Mouse (Mus musculus): Measurements from ENCODE around the gene Rps10.
A peak's percentile ranks its signal among the peaks of the same experiment; 100 is the strongest.

Rps10 gene

DNA sequence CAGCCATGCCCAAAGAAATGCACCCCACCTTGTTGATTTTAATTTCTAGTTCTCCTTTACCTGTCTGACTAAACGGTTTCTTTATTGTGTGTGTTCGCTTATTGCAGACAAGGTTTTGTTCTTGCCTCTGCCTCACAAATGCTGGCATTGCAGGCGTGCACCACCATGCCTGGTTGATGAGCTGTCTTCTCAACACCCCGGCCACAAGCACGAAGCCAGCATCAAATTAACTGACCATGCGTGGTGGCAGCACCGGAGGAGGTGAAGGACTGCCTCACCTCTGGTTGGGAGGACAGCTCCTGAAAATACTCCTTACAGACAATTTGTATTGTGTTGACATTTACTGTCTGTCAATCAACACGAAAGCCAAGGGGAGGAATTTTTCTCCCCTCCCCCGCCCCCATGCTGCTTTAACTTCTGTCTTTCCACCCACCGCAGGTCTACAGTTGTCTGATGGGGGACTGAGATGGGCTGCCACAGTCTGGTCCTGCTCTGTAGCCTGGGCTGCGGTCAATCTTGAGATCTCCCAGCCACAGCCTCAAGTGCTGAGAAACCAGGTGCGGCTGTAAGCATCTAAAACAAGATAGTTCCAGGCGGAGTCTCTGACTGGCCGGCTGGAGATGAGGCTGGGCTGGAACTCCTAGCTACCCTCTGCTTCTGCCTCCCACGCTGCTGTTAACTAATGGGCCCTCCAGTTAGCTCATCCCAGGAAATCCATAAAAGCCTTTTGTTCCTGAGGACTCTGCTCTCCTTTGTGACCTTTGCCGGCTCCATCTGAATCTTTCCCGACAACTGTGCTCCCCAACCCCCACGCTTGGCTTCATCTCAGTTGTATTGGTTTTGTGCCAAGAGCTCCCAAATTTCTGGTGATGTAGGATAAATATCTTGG is at the start of gene Rps10:
Gene Rps10 (minus strand): TSS at position 538 of the 889 bp plus-strand sequence.
- no peak for DNase-seq (ENCODE audit: low read depth, low spot score)

DNA sequence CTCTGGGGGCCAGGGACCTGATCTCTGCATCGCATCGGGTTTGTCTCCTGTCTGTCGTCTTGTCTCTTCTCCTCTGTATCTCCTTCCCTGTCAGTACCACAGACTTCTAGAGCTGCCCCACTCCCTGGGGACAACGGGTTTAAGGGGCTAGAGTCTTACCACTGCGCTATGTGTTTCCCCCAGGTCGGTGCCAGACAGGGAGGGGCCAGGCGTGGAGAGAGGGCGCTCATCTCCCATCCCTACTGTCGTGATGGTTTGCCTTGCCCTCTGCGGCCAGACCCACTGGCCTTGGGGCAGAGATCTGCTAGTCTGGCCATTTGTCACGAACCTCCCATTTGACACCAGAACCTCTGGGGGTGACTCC is 49.1 kb upstream of the Rps10 start:
- DNase-seq (ENCODE audit: low read depth, low spot score): no peak

DNA sequence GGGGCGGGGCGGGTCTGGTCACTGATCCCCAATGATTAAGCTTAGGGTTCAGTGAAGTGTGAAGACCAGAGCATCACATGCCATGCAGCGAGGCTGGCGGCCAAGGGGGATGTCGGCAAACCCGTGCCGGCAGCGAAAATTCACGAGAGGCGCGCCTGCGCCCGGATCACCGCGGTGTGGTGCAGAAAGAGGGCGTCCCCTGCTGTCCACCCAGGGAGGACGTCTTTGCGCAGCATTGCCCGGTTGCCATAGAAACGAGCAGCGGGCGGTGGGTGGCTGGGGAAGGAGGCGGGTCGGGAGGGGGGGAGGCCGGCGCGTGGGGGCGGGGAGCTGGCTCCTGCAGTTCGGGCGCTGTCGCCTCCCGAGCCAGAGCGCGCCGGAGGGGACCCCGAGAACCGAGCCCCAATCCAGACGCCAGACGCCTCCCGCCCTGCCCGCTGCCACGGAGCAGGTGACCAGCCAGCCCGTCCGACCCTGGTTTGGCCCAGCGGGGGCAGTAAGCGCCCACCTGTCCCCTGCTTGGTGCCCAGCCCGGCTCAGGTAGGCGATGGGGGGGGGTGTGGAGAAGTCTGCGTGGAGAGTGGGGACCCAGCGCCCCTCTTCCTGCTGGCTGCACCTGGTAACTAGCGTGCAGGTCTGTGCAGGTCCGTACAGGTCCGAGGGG is 48.5 kb upstream of the Rps10 start:
- DNase-seq (ENCODE audit: low read depth, low spot score): peak; percentile 66

DNA sequence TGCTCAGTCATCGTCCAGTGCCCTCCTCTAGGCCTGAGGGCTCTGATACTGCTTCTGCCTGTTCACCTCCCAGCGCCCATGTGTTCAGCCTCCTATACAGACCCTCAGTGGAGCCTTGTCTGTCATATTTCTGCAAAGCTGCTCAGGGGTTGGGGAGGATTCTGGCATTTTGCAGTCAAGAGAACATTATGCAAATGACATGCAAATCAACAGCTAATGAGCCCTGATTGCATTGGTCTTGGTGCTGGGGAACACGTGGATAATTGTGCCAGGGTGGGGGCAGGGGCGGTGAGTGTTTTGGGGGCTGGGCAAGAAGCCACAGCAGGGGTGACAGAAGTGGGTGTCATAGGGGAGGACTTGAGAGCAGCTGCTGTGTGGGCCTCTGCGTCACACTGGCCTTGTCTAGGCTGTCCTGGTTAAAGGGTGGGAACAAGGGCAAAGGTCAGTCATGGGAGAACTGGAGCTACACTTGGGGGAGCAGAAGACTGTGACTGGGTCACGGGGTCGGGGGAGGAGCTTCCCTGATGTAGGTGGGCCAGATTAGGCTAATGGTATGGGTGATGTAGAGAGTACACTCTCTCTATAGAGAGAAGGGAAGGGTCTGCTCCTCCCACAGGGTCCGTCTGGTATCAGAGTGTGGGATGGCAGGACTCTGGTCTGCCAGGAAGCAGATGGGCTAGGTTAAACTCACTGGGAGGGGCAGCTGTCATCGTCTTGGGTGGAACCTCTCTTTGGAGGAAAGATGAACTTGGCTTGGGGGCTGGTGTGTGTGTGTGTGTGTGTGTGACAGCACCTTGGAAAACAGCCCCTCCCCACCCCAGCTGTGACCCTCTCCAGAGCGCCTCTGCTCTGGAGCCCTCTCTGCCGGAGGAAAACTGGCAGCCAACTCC is 42.7 kb upstream of the Rps10 start:
- no peak for DNase-seq (ENCODE audit: low read depth, low spot score)

DNA sequence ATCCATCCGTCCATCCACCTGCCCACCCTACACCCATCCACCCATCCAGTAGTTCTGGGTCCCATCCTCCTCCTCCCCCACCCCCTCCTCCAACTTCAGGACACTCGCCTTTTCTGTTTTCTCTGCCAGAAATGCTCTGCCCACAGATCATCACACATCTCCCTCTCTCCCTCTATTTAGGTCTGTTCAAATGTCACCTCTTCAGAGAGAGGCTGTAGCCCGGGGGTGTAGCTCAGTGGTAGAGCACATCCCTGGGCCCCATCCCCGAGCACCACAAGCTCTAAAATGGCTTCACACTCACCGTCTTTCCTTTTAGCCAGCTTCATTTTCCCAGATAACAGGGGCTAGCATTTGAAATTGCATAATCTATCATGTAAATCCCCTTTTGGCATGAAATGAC is 41.3 kb upstream of the Rps10 start:
- no peak for DNase-seq (ENCODE audit: low read depth, low spot score)

DNA sequence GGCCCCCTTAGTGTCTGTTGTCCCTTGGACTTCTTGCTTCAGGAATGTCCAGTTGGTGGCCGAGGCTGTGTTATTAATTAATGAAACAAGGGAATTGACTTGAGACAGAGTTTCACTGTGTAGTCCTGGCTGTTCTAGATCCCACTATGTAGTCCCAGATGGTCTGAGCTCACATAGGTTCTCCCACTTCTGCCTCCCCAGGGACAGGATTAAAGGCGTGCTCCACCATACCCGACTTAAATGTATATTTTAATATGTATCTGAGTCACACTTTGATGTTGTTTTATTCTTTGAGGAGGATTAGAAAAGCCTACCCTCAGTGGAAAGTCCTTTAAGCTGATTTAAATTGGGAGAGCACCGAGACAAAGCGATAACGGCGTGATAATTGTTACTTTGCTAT is 39.8 kb upstream of the Rps10 start:
- no peak for DNase-seq (ENCODE audit: low read depth, low spot score)

DNA sequence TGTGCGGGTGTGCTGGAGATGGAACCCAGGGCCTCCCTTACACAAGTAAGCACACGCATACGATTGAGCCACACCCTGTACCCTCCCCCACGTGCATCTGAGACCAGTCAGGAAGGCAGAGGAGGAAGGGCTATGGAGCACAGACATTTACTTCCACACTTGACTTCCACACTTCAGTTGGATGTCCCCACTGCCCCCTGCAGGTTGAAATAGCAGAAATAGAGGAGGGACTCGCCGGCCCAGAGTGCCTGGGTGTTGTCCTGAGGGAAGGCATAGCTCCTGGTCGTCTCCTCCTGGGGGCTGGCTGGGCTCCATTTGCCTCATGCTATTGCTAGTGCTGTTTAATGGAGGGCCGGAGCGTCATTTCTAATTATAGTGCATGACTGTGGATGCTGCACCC is 39.0 kb upstream of the Rps10 start:
- DNase-seq (ENCODE audit: low read depth, low spot score): no peak

DNA sequence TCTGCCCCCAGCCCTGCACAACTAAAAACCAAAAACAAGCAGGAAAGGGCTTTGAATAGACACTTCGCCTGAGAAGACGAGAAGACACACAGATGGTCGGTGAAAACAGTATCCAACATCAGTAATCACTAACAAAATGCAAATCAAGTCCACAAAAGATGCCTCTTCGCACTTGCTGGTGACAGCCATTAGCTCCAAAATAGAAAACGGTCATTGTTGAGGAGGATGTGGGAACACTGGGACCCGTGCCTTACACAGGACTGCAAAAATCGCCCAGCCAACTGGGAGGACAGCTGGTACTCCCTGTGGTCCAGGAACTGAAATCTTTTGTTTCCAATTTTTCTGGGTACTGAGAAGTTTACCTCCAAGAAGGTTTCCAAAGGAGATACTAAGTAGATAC is 37.5 kb upstream of the Rps10 start:
- DNase-seq (ENCODE audit: low read depth, low spot score): no peak

DNA sequence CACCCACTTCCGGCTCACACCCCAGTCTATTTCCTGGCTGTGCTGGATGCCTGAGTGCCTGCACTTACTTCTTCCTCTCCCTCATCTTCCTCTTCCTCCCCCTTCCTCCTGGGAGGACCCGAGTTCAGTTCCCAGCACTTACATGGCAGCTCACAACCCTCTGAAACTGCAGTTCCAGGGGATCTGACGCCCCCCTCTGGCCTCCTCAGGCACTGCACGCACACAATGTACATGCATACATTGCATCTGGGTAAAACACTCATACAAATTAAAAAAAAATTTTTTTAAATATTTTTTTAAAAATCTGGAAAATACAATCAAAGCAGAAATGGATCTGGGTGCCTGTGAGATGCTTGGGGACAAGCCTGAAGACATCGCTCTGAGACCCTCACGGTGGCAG is 35.3 kb upstream of the Rps10 start:
- DNase-seq (ENCODE audit: low read depth, low spot score): no peak

DNA sequence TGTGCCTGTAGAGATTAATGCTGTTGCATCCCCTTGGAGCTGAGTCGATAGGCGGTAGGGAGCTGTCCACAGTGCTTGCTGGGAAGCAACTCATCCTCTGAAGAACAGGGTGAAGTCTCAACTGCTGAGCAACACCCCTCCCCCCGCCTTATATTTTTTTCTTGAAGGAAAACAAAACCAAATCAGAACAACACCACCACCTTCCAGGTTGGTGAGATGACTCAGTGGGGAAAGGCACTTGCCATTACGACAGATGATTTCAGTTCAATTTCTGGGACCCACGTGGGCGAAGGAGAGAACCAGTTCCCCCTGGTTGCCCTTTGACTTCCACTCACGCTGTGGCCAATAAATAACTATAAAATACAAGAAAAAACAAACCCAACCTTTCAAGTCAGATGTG is 22.3 kb upstream of the Rps10 start:
- DNase-seq (ENCODE audit: low read depth, low spot score): no peak

DNA sequence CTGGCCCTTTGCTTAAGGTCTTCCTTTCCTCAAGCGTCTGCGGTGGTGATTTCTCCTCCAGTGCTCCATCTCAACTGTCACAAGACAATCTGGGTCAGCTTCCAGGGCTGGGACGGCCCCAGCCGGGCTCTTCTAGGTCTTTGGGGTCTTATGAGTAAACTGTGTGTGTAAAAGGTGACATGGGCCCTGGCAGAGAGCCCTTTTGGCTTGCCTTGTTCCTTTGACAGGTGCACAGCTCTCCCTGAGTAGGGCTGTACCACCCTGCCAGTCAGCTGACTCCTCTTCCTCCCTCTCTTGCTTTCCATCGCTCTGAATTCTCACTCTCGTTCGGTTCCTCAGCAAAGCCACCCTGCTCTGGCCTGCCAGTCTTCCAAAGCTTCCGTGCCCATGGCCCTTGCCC is 20.7 kb upstream of the Rps10 start:
- no peak for DNase-seq (ENCODE audit: low read depth, low spot score)

DNA sequence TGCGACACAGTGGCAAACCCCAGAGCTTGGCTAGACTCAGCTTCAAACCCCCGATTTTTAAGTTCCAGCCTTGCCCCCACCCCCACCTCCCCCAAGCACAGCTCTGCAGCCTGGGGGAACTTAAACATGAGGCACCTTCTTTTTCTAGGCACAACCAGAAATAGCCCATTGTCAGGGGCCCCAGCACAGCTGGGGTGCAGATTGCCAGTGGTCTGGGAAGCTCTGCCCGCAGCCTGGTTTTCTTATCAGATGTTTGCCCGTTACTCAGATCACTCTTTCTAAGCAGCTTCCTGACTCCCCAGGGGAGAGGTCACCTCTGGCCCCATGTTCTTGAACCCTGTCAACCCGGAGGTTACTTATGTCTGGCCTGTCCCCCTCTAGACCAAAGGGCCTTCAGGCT is 19.9 kb upstream of the Rps10 start:
- no peak for DNase-seq (ENCODE audit: low read depth, low spot score)

DNA sequence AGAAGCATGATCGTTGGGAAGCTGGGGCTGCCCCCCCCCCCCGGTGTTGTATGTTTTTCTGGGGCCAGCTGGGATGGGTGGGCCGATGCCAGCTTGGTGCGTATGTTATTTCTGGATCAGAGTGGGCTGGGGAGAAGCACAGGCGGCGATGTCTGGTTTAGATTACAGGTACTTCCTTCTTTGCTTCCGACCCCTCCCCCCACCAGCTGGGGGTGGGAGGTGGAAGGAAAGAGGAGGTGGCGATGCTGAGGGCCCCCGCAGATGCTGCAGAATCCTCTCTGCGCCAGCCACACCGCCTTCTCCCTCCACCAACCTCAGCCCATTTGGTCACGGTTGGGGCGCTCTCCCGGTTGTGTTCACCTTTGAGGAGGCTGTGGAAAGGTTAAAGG is 19.5 kb upstream of the Rps10 start:
- no peak for DNase-seq (ENCODE audit: low read depth, low spot score)

DNA sequence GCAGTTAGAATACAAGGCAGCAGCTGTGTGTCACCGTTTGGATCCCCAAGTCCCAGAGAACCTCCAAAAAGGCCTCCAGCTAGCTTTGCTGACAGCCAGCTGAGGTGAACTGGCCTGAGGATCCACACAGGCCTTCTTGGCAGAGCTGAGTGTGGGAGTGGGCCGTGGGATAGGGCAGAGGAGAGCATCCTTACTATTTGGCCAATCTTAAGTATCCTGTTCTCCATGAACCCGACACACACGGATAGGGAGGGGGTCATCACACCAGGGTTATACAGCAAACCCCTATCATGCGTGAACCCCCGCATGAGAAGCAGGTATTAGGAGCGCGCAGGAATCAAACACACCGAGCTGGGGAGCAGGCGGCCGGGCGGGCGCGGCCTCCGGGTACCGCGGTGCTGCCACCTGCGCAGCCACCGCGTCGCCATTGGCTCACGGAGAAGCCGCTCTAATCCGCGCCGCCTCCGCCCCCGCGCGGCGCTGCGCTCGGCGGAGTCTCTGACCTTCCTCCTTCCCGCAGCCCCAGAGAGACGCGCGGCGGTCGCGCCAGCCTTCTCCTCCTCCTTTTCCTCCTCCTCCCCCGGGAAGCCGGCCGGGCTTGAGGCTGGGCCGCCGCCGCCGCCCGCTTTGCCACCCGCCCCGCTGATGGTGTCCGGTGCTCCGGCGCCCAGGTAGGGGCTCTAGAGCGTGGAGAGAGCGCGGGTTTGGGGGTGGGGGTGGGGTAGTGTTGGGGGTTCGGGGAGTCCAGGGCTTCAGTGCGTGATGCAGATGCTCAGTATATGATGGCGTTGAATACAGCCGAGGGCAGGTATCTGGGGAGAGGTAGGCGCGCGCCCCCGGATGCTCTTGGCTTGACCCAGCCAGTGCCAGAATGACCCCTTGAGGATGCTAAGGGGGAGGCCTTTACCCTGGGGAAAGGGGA is 18.9 kb upstream of the Rps10 start, which contains the start of gene Pacsin1:
Gene Pacsin1 (plus strand): TSS at position 421 of the 922 bp plus-strand sequence.
- DNase-seq (ENCODE audit: low read depth, low spot score): no peak

DNA sequence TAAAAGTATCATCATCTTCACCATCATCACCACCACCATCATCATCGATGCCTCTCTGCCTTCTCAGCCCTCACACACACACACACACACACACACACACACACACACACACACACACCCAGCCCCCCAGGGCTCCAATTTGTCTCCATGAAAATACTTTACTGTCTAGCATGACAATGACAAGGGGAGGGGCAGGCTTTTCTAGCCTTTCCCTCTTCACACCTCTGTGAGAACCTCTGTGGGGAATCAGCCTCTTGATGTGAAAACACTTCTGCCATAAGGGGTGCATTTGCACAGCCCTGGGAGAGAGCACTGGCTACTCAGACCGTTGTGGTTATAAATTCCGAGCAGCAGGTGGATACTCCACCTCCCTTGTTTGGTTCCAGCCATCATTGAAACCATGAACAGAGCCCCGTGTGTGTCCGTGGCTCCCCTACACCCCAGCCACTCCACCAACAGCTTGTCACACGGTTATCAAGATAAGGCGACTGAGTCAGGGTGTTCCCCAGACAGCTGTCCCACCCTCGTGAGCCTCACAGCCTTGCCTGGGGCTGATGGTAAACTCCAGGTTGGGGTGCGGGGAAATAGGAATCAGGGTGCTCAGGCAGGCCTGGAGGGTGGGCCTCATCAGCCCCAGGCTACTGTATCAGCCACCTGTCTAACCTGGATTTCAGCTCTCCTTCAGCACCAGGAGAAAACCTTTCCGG is 16.9 kb upstream of the Rps10 start:
- DNase-seq (ENCODE audit: low read depth, low spot score): no peak

DNA sequence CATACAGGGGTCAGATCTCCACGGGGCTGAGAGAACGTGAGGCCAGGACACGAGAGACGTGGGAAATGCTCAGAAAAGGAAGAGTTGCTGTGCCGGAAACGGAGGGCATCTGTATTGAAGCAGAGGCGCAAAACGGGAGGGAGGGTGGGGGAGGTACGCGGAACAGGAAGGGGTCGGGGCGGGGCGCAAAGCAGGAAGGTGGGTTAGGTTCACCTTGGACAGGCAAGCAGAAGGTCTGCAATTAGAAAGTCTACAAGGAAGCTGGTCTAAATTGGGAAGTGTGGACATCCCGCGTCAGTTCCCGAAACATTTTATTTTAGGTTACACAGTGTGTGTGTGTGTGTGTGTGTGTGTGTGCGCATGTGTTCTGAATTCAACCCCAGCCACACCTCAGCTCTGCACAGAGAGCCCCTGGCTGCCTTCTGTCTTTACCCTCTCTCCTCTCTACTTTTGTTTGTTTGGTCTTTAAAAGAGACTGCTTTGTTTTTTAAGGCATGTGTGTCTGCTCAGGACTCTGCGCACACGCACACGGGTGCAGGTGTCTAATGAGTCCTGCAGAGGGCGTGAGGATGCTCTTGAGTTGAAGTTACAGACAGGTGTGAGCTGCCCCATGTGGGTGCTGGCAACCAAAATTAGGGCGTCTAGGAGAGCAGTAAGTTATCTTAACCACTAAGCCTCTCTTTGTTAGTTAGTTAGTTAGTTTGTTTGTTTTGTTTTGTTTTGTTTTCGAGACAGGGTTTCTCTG is 15.7 kb upstream of the Rps10 start:
- no peak for DNase-seq (ENCODE audit: low read depth, low spot score)

DNA sequence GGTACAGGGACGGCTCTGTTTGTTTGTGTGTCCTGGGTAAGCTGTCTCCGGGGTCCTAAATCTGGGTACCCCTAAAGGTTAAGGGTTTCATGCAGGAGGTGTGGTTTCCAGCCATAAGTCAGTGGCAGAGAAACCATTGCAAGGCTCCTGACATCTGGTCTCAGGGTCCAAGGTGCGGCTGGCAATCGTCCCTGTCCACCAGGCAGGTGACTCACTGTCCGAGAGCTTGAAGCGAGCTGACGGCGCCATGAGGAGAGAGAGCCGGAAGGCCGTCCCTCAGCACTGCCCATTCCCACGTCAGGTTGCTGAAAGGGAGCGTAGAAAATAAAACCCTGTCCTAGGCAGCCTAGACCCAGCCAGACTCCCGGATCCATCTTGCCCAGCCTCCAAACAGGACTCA is 14.1 kb upstream of the Rps10 start:
- DNase-seq (ENCODE audit: low read depth, low spot score): no peak

DNA sequence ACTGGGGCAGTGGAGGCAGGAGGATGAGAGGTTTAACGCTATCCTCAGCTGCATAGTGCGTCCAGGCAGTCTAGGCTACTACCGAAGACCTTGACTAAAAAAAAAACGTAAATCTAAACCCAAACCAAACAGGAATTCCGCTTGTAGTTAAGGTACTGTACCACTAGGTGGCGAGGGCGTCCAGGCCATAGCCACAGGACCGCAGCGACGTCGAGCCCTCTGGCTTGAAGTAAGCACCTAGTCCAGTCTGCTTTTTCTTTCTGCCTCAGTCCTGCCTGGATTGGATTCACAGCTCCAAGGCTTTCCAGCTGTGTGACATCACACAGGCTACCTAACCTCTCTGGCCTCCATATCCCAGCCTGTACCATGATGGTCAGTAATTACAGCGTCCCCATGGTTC is 13.7 kb upstream of the Rps10 start:
- peak; percentile 62 for DNase-seq (ENCODE audit: low read depth, low spot score)

DNA sequence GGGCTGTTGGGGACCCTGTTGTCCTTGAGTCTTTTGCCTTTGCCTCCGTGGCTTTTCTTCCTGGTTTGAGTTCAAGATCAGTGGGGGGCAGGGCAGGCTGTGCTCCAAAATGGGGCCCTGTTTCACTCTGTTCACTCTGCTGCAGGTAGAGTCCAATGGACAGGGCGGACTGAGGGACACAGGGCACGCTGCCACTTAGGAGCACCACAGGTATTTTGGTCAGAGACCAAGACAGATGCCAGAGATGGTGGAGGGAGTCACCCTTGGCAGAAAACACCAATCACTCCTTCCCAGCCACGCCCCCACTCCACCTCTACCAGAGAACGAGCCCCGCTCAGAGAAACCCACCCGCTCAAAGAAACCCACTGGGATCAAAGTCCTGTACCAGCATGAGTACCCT is 9.3 kb upstream of the Rps10 start:
- DNase-seq (ENCODE audit: low read depth, low spot score): no peak

DNA sequence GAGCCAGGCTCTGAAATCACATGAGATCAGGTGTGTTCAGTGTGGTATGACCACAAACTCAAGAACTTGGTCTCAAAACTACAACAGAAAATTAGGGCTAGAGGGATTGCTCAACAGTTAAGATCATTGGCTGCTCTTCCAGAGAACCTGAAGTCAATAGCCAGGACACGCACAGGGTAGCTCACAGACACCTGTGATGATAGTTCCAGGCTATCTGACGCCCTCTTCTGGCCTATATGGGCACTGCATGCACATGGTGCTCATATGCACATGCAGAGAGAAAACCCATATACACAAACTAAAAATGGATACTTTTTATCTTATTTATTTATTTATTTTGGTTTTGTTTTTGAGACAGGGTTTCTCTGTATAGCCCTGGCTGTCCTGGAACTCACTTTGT is 8.1 kb upstream of the Rps10 start:
- no peak for DNase-seq (ENCODE audit: low read depth, low spot score)
